Comparison of ENCODE assay signal across 8 mouse cellular contexts in the genomic region with DNA sequence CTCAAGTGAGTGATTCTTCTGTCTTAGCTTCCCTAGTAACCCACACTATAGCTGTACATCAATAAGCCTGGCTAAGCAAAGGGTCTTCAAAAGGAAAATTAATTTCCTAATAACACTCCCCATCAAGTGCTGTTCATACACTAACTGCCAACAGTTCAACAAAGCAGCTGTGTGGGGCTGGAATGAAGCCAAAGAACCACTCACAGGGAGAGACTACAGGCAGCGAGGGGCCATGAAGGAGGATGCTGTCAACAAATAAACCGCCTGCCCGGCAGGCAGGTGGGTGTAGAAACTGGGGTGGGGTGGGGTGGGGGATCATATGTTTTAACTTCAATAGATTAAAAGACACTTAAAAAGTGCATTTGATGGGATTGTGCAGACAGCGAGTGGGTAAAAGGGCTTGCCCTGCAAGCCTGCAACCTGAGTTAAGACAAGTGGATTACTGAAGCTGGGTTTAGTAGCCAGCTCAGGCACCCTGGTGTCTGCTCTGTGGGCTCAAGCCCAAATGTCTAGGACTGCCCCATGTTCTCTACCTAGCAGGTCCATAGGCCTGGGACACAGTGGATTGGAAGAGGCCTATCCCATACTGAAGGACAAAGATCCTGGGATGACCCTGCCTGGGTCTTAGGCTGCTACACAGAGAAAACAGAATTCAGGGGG. TPM values are rescaled to one million over a fixed set of nuclear protein-coding genes. Genes with fewer than 3 reads are reported as not detected.
A peak's percentile ranks its signal among the peaks of the same experiment; 100 is the strongest.
DNase-seq lines count a peak whose midpoint lies in the region; ATAC-seq and TF ChIP-seq lines count a peak whose summit lies in the region.

No protein-coding gene starts in this region.

- no peaks in the 10 kb centered on the region for H3K36me3 ChIP-seq in hindbrain, embryonic 15.5 days
- H3K36me3 ChIP-seq in stomach, postnatal 0 days (ENCODE audit: control insufficient read depth, insufficient read depth, low read length): no peaks in the 10 kb centered on the region

- TF ChIP-seq EP300 in stomach, postnatal 0 days (optimal IDR thresholded peaks at IDR 0.05): no peak

- no peak overlapping the region for H3K4me2 ChIP-seq in hindbrain, embryonic 15.5 days
- no peak overlapping the region for H3K4me2 ChIP-seq in stomach, postnatal 0 days (replicated peaks; ENCODE audit: low read depth)

- peak; percentile 72; the same call in 1 of the 2 replicates for ATAC-seq in hindbrain, embryonic 15.5 days (ENCODE audit: low FRiP score, low read depth)
- peak; percentile 50; the same call in 1 of the 2 replicates for ATAC-seq in stomach, postnatal 0 days (ENCODE audit: low FRiP score, low TSS enrichment)
- ATAC-seq in granulocyte monocyte progenitor cell, adult 5-6 weeks (replicated peaks; ENCODE audit: poor library complexity, severe bottlenecking): no peak

- peak overlapping the region; percentile 70 for H3K27ac ChIP-seq in cerebellum, adult 2 months (ENCODE audit: insufficient read depth, low read length)
- peak overlapping the region; percentile 65 for H3K27ac ChIP-seq in hindbrain, embryonic 15.5 days (replicated peaks)
- no peak overlapping the region for H3K27ac ChIP-seq in stomach, postnatal 0 days (replicated peaks)

- no peak overlapping the region for H3K4me3 ChIP-seq in cerebellum, adult 2 months (replicated peaks; ENCODE audit: insufficient read depth, low read depth, low read length)
- no peak overlapping the region for H3K4me3 ChIP-seq in hindbrain, embryonic 15.5 days
- no peak overlapping the region for H3K4me3 ChIP-seq in stomach, postnatal 0 days (ENCODE audit: low read depth, low read length)

- WGBS in cerebellum, adult 2 months: 4% methylated on average over 4 of the region's 4 CpGs
- WGBS in hindbrain, embryonic 15.5 days: 16% methylated on average over 4 of the region's 4 CpGs
- WGBS in stomach, postnatal 0 days: 16% methylated on average over 4 of the region's 4 CpGs

- no peaks in the 10 kb centered on the region for H3K27me3 ChIP-seq in cerebellum, adult 2 months (ENCODE audit: control insufficient read depth, insufficient read depth, low read length)
- no peaks in the 10 kb centered on the region for H3K27me3 ChIP-seq in hindbrain, embryonic 15.5 days
- no peaks in the 10 kb centered on the region for H3K27me3 ChIP-seq in stomach, postnatal 0 days (ENCODE audit: control insufficient read depth, insufficient read depth, low read length)

- no peak for TF ChIP-seq POLR2A in cerebellum, adult 2 months (IDR thresholded peaks at IDR 0.05; ENCODE audit: borderline replicate concordance, insufficient read depth, low read length)

- H3K4me1 ChIP-seq in cerebellum, adult 2 months (ENCODE audit: control insufficient read depth, insufficient read depth, low read length): peaks cover 64% of the 10 kb centered on the region
- peaks cover 37% of the 10 kb centered on the region for H3K4me1 ChIP-seq in hindbrain, embryonic 15.5 days (replicated peaks)
- no peaks in the 10 kb centered on the region for H3K4me1 ChIP-seq in stomach, postnatal 0 days (replicated peaks; ENCODE audit: control insufficient read depth, insufficient read depth)

- no peak for TF ChIP-seq CTCF in cerebellum, adult 2 months (IDR thresholded peaks at IDR 0.05; ENCODE audit: borderline replicate concordance, insufficient read depth, low read depth, low read length)
- TF ChIP-seq CTCF in stomach, postnatal 0 days (IDR thresholded peaks at IDR 0.05; ENCODE audit: low read depth): no peak

- no peak overlapping the region for H3K9ac ChIP-seq in hindbrain, embryonic 15.5 days
- H3K9ac ChIP-seq in stomach, postnatal 0 days (ENCODE audit: low read length): 0 out of 2 replicates have a peak overlapping the region, but pooled peaks have one; percentile 4

- no peaks in the 10 kb centered on the region for H3K9me3 ChIP-seq in hindbrain, embryonic 15.5 days
- H3K9me3 ChIP-seq in stomach, postnatal 0 days (ENCODE audit: control insufficient read depth, low read length): no peaks in the 10 kb centered on the region

- peak; percentile 48 to 55 for DNase-seq in cerebellum, adult 2 months
- DNase-seq in cerebellum, adult 11-12 months: no peak
- peak; percentile 61 for DNase-seq in layer of hippocampus, adult 9-11 months
- no peak for DNase-seq in layer of hippocampus, adult 8-10 months (ENCODE audit: low spot score in 2 of 2)
- peak; percentile 27 for DNase-seq in stomach, postnatal 0 days (ENCODE audit: low spot score)
- no peak for DNase-seq in frontal cortex, postnatal 36 days (ENCODE audit: low spot score in 2 of 2)

RNA-seq across cellular contexts. Expression of gene Zfyve28, which starts 35.8 kb away (rescaled TPM):
- 62.9 and 69.5 TPM in 2 replicates for polyA plus RNA-seq in cerebellum, adult 2 months (2012; rRNA removed)
- 10 to 100 TPM; 32.5 to 37.0 (median 33.5) TPM for total RNA-seq in layer of hippocampus, adult 8-10 months (2022)
- polyA plus RNA-seq in hindbrain, embryonic 15.5 days (2015; fragmentation: Nextera tagmentation; extraction: Ambion mirVana): 5.3 and 6.2 TPM in 2 replicates
- 0.27 and 0.29 TPM in 2 replicates for polyA plus RNA-seq in stomach, postnatal 0 days (2015; fragmentation: Nextera tagmentation; extraction: Ambion mirVana)
- total RNA-seq in granulocyte monocyte progenitor cell, adult 5-6 weeks (2014; fragmentation: Nextera tagmentation): not detected in 2 replicates
- not detected in 2 replicates for total RNA-seq in granulocyte monocyte progenitor cell, adult 5-6 weeks (2017)

RNA-seq across cellular contexts. Expression of gene Cfap99, which starts 36.0 kb away (rescaled TPM):
- 1.4 and 1.7 TPM in 2 replicates for polyA plus RNA-seq in cerebellum, adult 2 months (2012; rRNA removed)
- under 1 TPM; 0.52 to 0.85 (median 0.74) TPM for total RNA-seq in layer of hippocampus, adult 8-10 months (2022)
- polyA plus RNA-seq in hindbrain, embryonic 15.5 days (2015; fragmentation: Nextera tagmentation; extraction: Ambion mirVana): 0.14 TPM in 1 of 2 replicates, not detected in the other
- 0.04 TPM in 1 of 2 replicates, not detected in the other for polyA plus RNA-seq in stomach, postnatal 0 days (2015; fragmentation: Nextera tagmentation; extraction: Ambion mirVana)
- not detected in 2 replicates for total RNA-seq in granulocyte monocyte progenitor cell, adult 5-6 weeks (2014; fragmentation: Nextera tagmentation)
- total RNA-seq in granulocyte monocyte progenitor cell, adult 5-6 weeks (2017): not detected in 2 replicates

Comparison
In these comparisons a context has a peak if more than half of its experiments do, and no peak if none do; other contexts are left out.
1. DNase-seq: peak in cerebellum, adult 2 months (2 of 2), layer of hippocampus, adult 9-11 months (single experiment) and stomach, postnatal 0 days (single experiment); none in cerebellum, adult 11-12 months (single experiment), layer of hippocampus, adult 8-10 months (0 of 2) and frontal cortex, postnatal 36 days (0 of 2).